Mouse (Mus musculus) liver (tissue): ENCODE results near the gene Tnnt2.

Experiments used
- DNase-seq: peaks from one replicate; pipeline ENCODE4 v3.0.0-alpha.2; 2020; ENCODE audit warnings: mixed read lengths

Tnnt2 gene

GRCm38 (mm10) chr1:135857137-135857775, 21.1 kb downstream of the Tnnt2 start:
- DNase-seq: peak; percentile 36

- DNase-seq: no peak
Measured at GRCm38 (mm10) chr1:135858533-135858932, 22.4 kb downstream of the Tnnt2 start.

GRCm38 (mm10) chr1:135861091-135861490, 24.9 kb downstream of the Tnnt2 start:
- DNase-seq: no peak

GRCm38 (mm10) chr1:135861980-135862552, 25.9 kb downstream of the Tnnt2 start:
- DNase-seq: no peak

- DNase-seq: no peak
Measured at GRCm38 (mm10) chr1:135862561-135862960, 26.4 kb downstream of the Tnnt2 start.

GRCm38 (mm10) chr1:135863786-135864335, 27.7 kb downstream of the Tnnt2 start:
- DNase-seq: no peak

- DNase-seq: no peak
Measured at GRCm38 (mm10) chr1:135864830-135865229, 28.7 kb downstream of the Tnnt2 start.

- DNase-seq: peak; percentile 83
Measured at GRCm38 (mm10) chr1:135865518-135866194, 29.5 kb downstream of the Tnnt2 start.

- no peak for DNase-seq
Measured at GRCm38 (mm10) chr1:135868570-135868969, 32.4 kb downstream of the Tnnt2 start.

- no peak for DNase-seq
Measured at GRCm38 (mm10) chr1:135872991-135873390, 36.8 kb downstream of the Tnnt2 start.

- no peak for DNase-seq
Measured at GRCm38 (mm10) chr1:135877248-135877647, 41.1 kb downstream of the Tnnt2 start.

GRCm38 (mm10) chr1:135882385-135883109, 46.4 kb downstream of the Tnnt2 start:
- DNase-seq: peak; percentile 76

- DNase-seq: no peak
Measured at GRCm38 (mm10) chr1:135889461-135890185, 53.5 kb downstream of the Tnnt2 start.

GRCm38 (mm10) chr1:135891424-135892216, 55.5 kb downstream of the Tnnt2 start:
- DNase-seq: no peak

- no peak for DNase-seq
Measured at GRCm38 (mm10) chr1:135892233-135892632, 56.1 kb downstream of the Tnnt2 start.

- no peak for DNase-seq
Measured at GRCm38 (mm10) chr1:135892764-135893163, 56.6 kb downstream of the Tnnt2 start.

GRCm38 (mm10) chr1:135893377-135893776, 57.2 kb downstream of the Tnnt2 start:
- no peak for DNase-seq

- DNase-seq: no peak
Measured at GRCm38 (mm10) chr1:135895367-135895766, 59.2 kb downstream of the Tnnt2 start.

- no peak for DNase-seq
Measured at GRCm38 (mm10) chr1:135899295-135899694, 63.1 kb downstream of the Tnnt2 start.

- no peak for DNase-seq
Measured at GRCm38 (mm10) chr1:135899991-135900515, 63.9 kb downstream of the Tnnt2 start.
